Mouse (Mus musculus): Measurements from ENCODE around the gene Efcab11. TPM values are rescaled to one million over a fixed set of nuclear protein-coding genes. Genes with fewer than 3 reads are reported as not detected.

The Efcab11 gene
- total and polyA plus RNA-seq, 3 experiments = 7.9 to 12.2 (median 8.0) TPM

GRCm38 (mm10) chr12:99644966-99645365, 239.3 kb downstream of the Efcab11 start:
- H3K4me2 ChIP-seq (ENCODE audit: insufficient read depth, low read depth, poor library complexity, severe bottlenecking) = no peak overlapping the region
- H3K4me1 ChIP-seq (ENCODE audit: control insufficient read depth in 1 of 2, insufficient read depth in 2 of 2) = peaks cover 11 to 35% of the 10 kb centered on the region in 2 experiments
- H3K36me3 ChIP-seq (replicated peaks in 1 of 2; ENCODE audit: control insufficient read depth in 1 of 2, insufficient read depth in 1 of 2, low read length in 1 of 2) = no peaks in the 10 kb centered on the region
- H3K9me3 ChIP-seq (replicated peaks; ENCODE audit: low read length) = peaks cover 33% of the 10 kb centered on the region
- no peak overlapping the region for H3K27ac ChIP-seq (ENCODE audit: insufficient read depth, low read depth)
- H3K79me2 ChIP-seq (replicated peaks; ENCODE audit: control insufficient read depth, extremely low read depth, insufficient read depth, poor library complexity, severe bottlenecking) = no peaks in the 10 kb centered on the region
- dilution Hi-C loops (cut with MboI; ENCODE audit: extremely low pct_ligation_motif_present, extremely low pct_unique_long_range_greater_than_20kb, low sequenced_read_pairs) (no loop called here), in situ Hi-C loops (cut with MboI; ENCODE audit: low pct_ligation_motif_present, low pct_unique_long_range_greater_than_20kb, low sequenced_read_pairs) (loop anchor here (25.0 kb wide), 1 partner anchor 558 kb away; no protein-coding TSS in a partner anchor)
- H3K9ac ChIP-seq (ENCODE audit: insufficient read depth, low read depth) = no peak overlapping the region
- no peaks in the 10 kb centered on the region for H3K27me3 ChIP-seq (replicated peaks)
- DNase-seq (ENCODE audit: extremely low read depth) = no peak
- TF ChIP-seq JUND (conservative IDR thresholded peaks at IDR 0.05; ENCODE audit: low read depth, low read length) = no peak
- no peak for TF ChIP-seq MXI1 (IDR thresholded peaks at IDR 0.05; ENCODE audit: low read depth, low read length)
- TF ChIP-seq MAZ (IDR thresholded peaks at IDR 0.05; ENCODE audit: low read depth, low read length) = no peak
- no peak for TF ChIP-seq ZNF384 (IDR thresholded peaks at IDR 0.05; ENCODE audit: low read depth, low read length)
- no peak for TF ChIP-seq UBTF (IDR thresholded peaks at IDR 0.05; ENCODE audit: low read depth, low read length)
- no peak for TF ChIP-seq ETS1 (conservative IDR thresholded peaks at IDR 0.05; ENCODE audit: low read depth, low read length)
- no peak for TF ChIP-seq TBP (conservative IDR thresholded peaks at IDR 0.05; ENCODE audit: low read depth, low read length)
- TF ChIP-seq POLR2AphosphoS2 (IDR thresholded peaks at IDR 0.05; ENCODE audit: low read depth, low read length) = no peak
- TF ChIP-seq NELFE (IDR thresholded peaks at IDR 0.05; ENCODE audit: low read depth, low read length) = no peak
- TF ChIP-seq NRF1 (IDR thresholded peaks at IDR 0.05; ENCODE audit: low read depth, low read length) = no peak
- TF ChIP-seq MAFK (IDR thresholded peaks at IDR 0.05; ENCODE audit: insufficient replicate concordance, low read length) = no peak
- TF ChIP-seq MAX (IDR thresholded peaks at IDR 0.05; ENCODE audit: low read length) = no peak
- no peak for TF ChIP-seq BHLHE40 (IDR thresholded peaks at IDR 0.05; ENCODE audit: low read depth, low read length)
- no peak for TF ChIP-seq RCOR1 (conservative IDR thresholded peaks at IDR 0.05; ENCODE audit: low read depth, low read length)
- TF ChIP-seq RAD21 (IDR thresholded peaks at IDR 0.05; ENCODE audit: low read depth, low read length) = no peak
- no peak for TF ChIP-seq SIN3A (IDR thresholded peaks at IDR 0.05; ENCODE audit: low read length)
- TF ChIP-seq ZMIZ1 (IDR thresholded peaks at IDR 0.05; ENCODE audit: low read depth, low read length) = no peak
- TF ChIP-seq POLR2A (IDR thresholded peaks at IDR 0.05; ENCODE audit: low read depth, low read length) = no peak
- TF ChIP-seq ZC3H11A (IDR thresholded peaks at IDR 0.05; ENCODE audit: low read depth, low read length) = no peak
- TF ChIP-seq SMC3 (IDR thresholded peaks at IDR 0.05; ENCODE audit: low read depth, low read length) = no peak
- no peak overlapping the region for H3K4me3 ChIP-seq (replicated peaks in 1 of 3; ENCODE audit: low read depth in 2 of 3, low read length in 2 of 3, poor library complexity in 1 of 3)

Other genes with a start within 250 kb of the Efcab11 start
- gene Tdp1, start 78 bp upstream of the Efcab11 start, total RNA-seq (2012; rRNA removed) = 23.4 and 27.4 TPM in 2 replicates
- gene Tdp1, start 78 bp upstream of the Efcab11 start, total RNA-seq (2014; rRNA removed) = 16.1 and 16.9 TPM in 2 replicates
- 48.3 and 53.7 TPM in 2 replicates for gene Tdp1, start 78 bp upstream of the Efcab11 start, polyA plus RNA-seq (2012; ENCODE audit: insufficient read length, low read depth)
- 0.08 and 0.13 TPM in 2 replicates for gene Kcnk13, start 80.1 kb upstream of the Efcab11 start, total RNA-seq (2012; rRNA removed)
- gene Kcnk13, start 80.1 kb upstream of the Efcab11 start, total RNA-seq (2014; rRNA removed) = not detected in 2 replicates
- not detected in 2 replicates for gene Kcnk13, start 80.1 kb upstream of the Efcab11 start, polyA plus RNA-seq (2012; ENCODE audit: insufficient read length, low read depth)
- gene Psmc1, start 225.7 kb upstream of the Efcab11 start, total RNA-seq (2012; rRNA removed) = 244 and 326 TPM in 2 replicates
- 278 and 297 TPM in 2 replicates for gene Psmc1, start 225.7 kb upstream of the Efcab11 start, total RNA-seq (2014; rRNA removed)
- gene Psmc1, start 225.7 kb upstream of the Efcab11 start, polyA plus RNA-seq (2012; ENCODE audit: insufficient read length, low read depth) = 501 and 701 TPM in 2 replicates